Mouse (Mus musculus): ENCODE measurements around the gene Zfp873. TPM values are rescaled to one million over a fixed set of nuclear protein-coding genes. Genes with fewer than 3 reads are reported as not detected.

Zfp873 gene
- total RNA-seq (2023) = 1 to 10 TPM; 1.3 to 1.5 TPM

DNA sequence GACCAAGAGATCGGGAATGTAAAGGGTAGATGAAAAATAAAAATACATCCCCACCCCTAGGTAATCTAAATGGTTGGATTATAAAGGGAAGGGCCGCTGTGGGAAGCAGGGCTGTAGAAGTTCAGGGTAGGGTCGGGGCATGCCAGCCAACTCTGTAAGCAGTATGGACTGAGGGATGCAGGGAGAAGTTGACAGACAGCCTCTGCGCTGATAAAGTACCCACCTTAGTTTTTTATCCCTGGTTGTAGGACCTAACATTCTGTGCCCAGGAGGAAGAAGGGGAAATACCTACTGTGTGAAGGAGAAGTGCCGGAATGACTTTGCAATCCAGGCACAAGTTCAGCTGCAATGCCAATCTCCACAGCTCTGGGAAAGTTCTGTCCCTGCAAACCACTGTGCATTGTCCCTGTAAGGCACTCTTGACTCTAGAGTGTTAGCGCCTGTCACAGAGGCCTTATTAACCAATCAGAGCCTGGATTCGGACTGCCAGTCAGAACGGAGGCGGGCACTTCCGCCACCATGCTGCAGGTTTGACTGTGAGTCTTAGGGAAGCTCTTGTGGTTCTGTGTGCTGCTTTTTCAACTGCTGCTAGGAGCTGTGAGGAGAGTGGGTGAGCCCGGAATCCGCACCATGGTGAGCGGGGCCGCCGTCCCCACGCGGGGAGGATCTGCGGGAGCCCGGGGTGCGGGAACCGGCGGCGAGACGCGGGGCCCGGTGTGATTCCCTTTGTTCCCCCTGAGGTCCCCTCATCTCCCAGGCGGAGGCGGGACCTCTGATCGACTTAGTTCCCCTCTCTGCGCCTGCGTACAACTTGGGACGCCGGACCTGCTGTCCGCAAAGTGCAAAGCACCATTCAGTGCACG lies at the start of gene Zfp873:
Gene Zfp873, plus strand, starts transcription at position 527 of the 863 bp plus-strand sequence.

DNA sequence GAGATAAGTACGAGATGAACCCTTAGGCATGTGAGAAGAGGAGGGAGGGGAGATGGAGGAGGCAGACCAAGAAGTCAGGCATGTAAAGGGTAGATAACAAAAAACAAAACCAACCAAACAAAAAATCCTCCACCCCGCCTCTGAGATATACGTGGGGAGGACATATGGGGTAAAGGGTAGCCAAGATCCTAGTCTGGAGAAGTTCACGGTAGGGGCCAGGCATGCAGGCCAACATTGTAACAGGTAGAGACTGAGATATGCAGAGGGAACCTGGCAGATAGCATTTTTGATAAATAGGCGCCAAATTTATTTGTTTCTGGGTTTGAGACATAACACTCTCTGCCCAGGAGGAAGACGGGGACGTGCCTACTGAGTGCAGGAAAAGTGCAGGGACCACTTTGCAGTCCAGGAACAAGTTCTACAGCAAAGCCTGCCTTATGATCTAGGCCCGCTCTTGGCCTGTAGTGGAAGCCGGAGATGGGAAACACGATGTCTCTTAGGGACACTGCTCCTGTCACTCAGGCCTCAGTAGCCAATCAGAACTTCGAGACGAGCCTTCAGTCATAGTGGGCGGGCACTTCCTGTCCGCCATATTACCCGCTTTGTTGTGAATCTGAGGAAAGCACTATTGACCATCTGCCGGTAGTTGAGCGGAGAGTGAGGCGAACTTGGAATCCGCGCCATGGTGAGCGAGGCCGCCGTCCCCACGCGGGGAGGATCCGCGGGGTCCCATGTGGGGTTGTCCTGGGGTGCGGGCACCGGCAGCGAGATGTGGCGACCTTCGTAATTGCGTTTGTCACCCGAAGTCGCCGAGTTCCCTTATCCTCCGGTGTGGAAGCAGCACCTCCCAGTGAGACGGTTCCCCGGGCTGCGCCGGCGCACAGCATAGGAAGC lies 35.1 kb downstream of the Zfp873 start, which contains the start of gene BC024063:
Gene BC024063, plus strand, starts transcription at position 626 of the 894 bp plus-strand sequence.

Other genes starting within 250 kb of the Zfp873 start
- gene Gm4767, start 235.9 kb upstream of the Zfp873 start, total RNA-seq (2023) = 1 to 10 TPM in 1 of 2 experiments, under 1 TPM in 1; 0.69 to 1.5 TPM
- gene Gm32687, start 184.2 kb upstream of the Zfp873 start, total RNA-seq (2023) = 1 to 10 TPM in 1 of 2 experiments, under 1 TPM in 1; 0.93 to 1.2 TPM
- under 1 TPM; 0.20 to 0.51 TPM for gene Zfp781, start 117.6 kb upstream of the Zfp873 start, total RNA-seq (2023)
- gene BC024063, start 35.2 kb downstream of the Zfp873 start, total RNA-seq (2023) = 1 to 10 TPM; 1.6 to 1.8 TPM
- 1 to 10 TPM in 1 of 2 experiments, under 1 TPM in 1; 0.87 to 1.3 TPM for gene AU041133, start 79.9 kb downstream of the Zfp873 start, total RNA-seq (2023)
- 1 to 10 TPM in 1 of 2 experiments, under 1 TPM in 1; 0.84 to 1.5 TPM for gene Zfp938, start 193.2 kb downstream of the Zfp873 start, total RNA-seq (2023)

All from neutrophil, adult 59 days (primary cell).